Mouse (Mus musculus): Measurements from ENCODE around the gene Tnfaip8l1. TPM values are rescaled to one million over a fixed set of nuclear protein-coding genes. Genes with fewer than 3 reads are reported as not detected.

Tnfaip8l1 gene
- total RNA-seq, 2 experiments from 2014 or later = 8.0 to 9.2 TPM

DNA sequence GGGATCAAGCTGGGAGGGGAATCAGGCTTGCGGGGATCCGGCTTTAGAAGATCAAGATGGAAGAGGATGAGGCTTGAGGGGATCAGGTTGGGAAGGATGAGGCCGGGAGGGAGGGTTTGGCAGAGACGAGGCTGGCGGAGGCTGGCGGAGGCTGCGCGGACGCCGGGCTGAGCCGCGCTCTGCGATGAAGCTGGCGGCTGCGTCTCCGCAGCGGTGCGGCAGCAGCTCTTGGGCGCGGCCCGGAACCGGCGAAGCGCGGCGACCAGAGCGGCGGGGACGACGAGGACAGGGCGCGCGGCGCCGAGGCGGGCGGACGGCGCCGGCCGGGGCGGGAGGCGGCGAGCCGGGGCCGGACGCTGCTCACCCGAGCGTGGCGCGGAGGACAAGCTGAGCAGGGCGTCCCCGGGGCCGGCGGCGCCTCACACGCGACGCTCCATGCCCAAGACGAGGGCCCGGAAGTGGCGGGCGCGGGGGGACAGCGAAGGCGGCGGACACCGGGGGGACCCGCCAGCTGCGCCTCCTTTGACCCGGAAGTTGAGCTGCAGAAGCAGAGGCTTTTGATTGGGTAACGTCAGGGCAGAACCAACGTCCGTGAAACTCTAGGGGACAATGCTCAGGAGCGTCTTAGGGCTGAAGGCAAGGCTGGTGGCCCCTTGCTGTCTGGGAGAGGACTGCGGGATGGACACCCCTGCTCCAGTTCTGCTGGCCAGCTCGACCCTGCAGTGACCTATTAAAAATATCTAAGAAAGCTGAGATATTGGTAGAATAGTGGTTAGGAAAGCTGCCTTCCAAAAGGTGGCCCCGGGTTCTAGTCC is 56.3 kb downstream of the Tnfaip8l1 start, which contains the start of gene Dpp9:
TSS of gene Dpp9 (minus strand) at position 529 of the 815 bp plus-strand sequence.
- DNase-seq (ENCODE audit: low spot score in 2 of 2) = peak; percentile 69 to 78

DNA sequence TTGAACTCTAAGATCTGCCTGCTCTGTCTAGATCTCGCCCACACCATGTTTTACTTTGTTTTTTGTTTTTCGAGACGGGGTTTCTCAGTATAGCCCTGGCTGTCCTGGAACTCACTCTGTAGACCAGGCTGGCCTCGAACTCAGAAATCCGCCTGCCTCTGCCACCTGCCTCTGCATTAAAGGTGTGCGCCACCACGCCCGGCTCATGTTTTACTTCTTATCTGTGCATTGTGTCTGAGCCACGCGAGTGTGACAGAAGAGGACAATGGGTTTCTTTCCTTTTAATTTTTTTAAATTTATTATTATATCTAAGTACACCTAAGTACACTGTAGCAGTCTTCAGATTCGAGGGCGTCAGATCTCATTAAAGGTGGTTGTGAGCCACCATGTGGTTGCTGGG is 57.0 kb downstream of the Tnfaip8l1 start:
- no peak for DNase-seq (ENCODE audit: low spot score in 2 of 2)

DNA sequence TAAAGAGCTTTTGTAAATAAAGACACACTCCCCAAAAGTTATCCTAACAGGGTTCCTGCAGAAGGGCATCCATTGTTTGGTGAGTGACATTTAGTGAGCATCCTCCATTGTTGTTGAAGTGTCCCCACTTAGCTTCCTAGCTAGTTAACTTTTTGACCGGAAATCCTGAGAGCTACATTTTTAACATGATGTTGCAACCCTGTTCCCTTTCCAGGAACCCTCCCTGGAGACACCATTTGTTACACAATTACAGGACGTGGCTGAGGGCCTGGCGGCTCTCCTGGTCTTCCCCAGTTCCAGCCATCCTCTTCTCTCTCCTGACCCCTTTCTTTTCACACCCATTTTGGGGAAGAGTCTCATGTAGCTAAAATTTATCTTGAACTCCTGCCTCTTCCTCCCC is 57.5 kb downstream of the Tnfaip8l1 start:
- no peak for DNase-seq (ENCODE audit: low spot score in 2 of 2)

Small RNA genes lying within 50 kb of the gene (microRNA-seq; reads per million reads assigned to microRNA genes)
- not detected for gene Gm44397

Other genes starting within 250 kb of the Tnfaip8l1 start
- 1 to 10 TPM; 7.2 to 8.0 TPM for gene Zfp119b, start 213.0 kb upstream of the Tnfaip8l1 start, total RNA-seq (2021)
- 1 to 10 TPM; 2.1 to 3.0 TPM for gene Ebi3, start 209.8 kb upstream of the Tnfaip8l1 start, total RNA-seq (2021)
- gene Yju2, start 203.4 kb upstream of the Tnfaip8l1 start, total RNA-seq (2021) = 10 to 100 TPM; 22.7 to 26.9 TPM
- gene Shd, start 192.0 kb upstream of the Tnfaip8l1 start, total RNA-seq (2021) = 10 to 100 TPM in 1 of 2 experiments, 1 to 10 TPM in 1; 7.3 to 16.9 TPM
- 1 to 10 TPM; 4.1 to 9.2 TPM for gene Fsd1, start 176.0 kb upstream of the Tnfaip8l1 start, total RNA-seq (2021)
- gene Stap2, start 156.9 kb upstream of the Tnfaip8l1 start, total RNA-seq (2021) = 1 to 10 TPM; 9.3 to 9.4 TPM
- 10 to 100 TPM; 91.6 to 91.9 TPM for gene Mpnd, start 156.8 kb upstream of the Tnfaip8l1 start, total RNA-seq (2021)
- 10 to 100 TPM; 66.3 to 67.4 TPM for gene Sh3gl1, start 125.8 kb upstream of the Tnfaip8l1 start, total RNA-seq (2021)
- gene Chaf1a, start 122.0 kb upstream of the Tnfaip8l1 start, total RNA-seq (2021) = 10 to 100 TPM; 15.6 to 16.2 TPM
- gene Ubxn6, start 87.4 kb upstream of the Tnfaip8l1 start, total RNA-seq (2021) = 10 to 100 TPM; 74.6 to 76.8 TPM
- gene Hdgfl2, start 82.8 kb upstream of the Tnfaip8l1 start, total RNA-seq (2021) = 10 to 100 TPM; 73.1 to 85.1 TPM
- 10 to 100 TPM; 29.9 to 37.0 TPM for gene Plin4, start 52.7 kb upstream of the Tnfaip8l1 start, total RNA-seq (2021)
- 10 to 100 TPM; 23.1 to 30.6 TPM for gene Plin5, start 44.9 kb upstream of the Tnfaip8l1 start, total RNA-seq (2021)
- 10 to 100 TPM in 1 of 2 experiments, 1 to 10 TPM in 1; 5.5 to 10.1 TPM for gene Lrg1, start 40.5 kb upstream of the Tnfaip8l1 start, total RNA-seq (2021)
- 10 to 100 TPM in 1 of 2 experiments, 1 to 10 TPM in 1; 9.6 to 12.2 TPM for gene Sema6b, start 22.1 kb upstream of the Tnfaip8l1 start, total RNA-seq (2021)
- gene Mydgf, start 21.4 kb downstream of the Tnfaip8l1 start, total RNA-seq (2021) = 10 to 100 TPM; 65.9 to 66.3 TPM
- gene Dpp9, start 56.4 kb downstream of the Tnfaip8l1 start, total RNA-seq (2021) = 10 to 100 TPM; 34.4 to 37.3 TPM
- gene Fem1a, start 94.3 kb downstream of the Tnfaip8l1 start, total RNA-seq (2021) = 10 to 100 TPM; 30.5 to 33.5 TPM
- 10 to 100 TPM; 21.0 to 22.2 TPM for gene Ticam1, start 114.3 kb downstream of the Tnfaip8l1 start, total RNA-seq (2021)
- 10 to 100 TPM; 83.2 to 87.5 TPM for gene Plin3, start 130.4 kb downstream of the Tnfaip8l1 start, total RNA-seq (2021)
- not detected for gene Arrdc5, start 137.8 kb downstream of the Tnfaip8l1 start, total RNA-seq (2021)
- gene Uhrf1, start 140.8 kb downstream of the Tnfaip8l1 start, total RNA-seq (2021) = 10 to 100 TPM; 49.3 to 61.2 TPM
- gene Kdm4b, start 163.6 kb downstream of the Tnfaip8l1 start, total RNA-seq (2021) = 10 to 100 TPM; 50.1 to 54.1 TPM

Data from adrenal gland, postnatal 4 days (tissue).